Mouse (Mus musculus) intestine, postnatal 0 days (tissue): ENCODE data around the gene Cd44. TPM values are rescaled to one million over a fixed set of nuclear protein-coding genes. Genes with fewer than 3 reads are reported as not detected.

Experiments
- ATAC-seq: fragments of 200-750 bp; cut with Nextera tagmentation; 2 replicates; pipeline ENCODE4 v1.8.0; 2017; ENCODE audit warnings: mild to moderate bottlenecking, moderate TSS enrichment, moderate library complexity
- H3K27ac ChIP-seq: fragments of 300-500 bp; sonication (generic); 2 replicates; pipeline ENCODE4 v1.5.1; 2014; ENCODE audit warnings: mild to moderate bottlenecking, low read depth, low read length, moderate library complexity
- H3K27me3 ChIP-seq: fragments of 300-500 bp; sonication (generic); replicated peaks from 2 replicates; pipeline ENCODE4 v1.6.1; 2014; ENCODE audit warnings: low read length, mixed read lengths; ENCODE audit not compliant: control insufficient read depth, insufficient read depth
- H3K36me3 ChIP-seq: fragments of 300-500 bp; sonication (generic); 2 replicates; pipeline ENCODE4 v1.6.1; 2014; ENCODE audit warnings: mild to moderate bottlenecking, moderate library complexity; ENCODE audit not compliant: control insufficient read depth, insufficient read depth
- H3K4me1 ChIP-seq: fragments of 300-500 bp; sonication (generic); replicated peaks from 2 replicates; pipeline ENCODE4 v1.6.1; 2014; ENCODE audit warnings: antibody characterized with exemption, low read length, mixed read lengths; ENCODE audit not compliant: control insufficient read depth, insufficient read depth
- H3K4me2 ChIP-seq: fragments of 300-500 bp; sonication (generic); replicated peaks from 2 replicates; pipeline ENCODE4 v1.6.1; 2014; ENCODE audit warnings: low read depth, mild to moderate bottlenecking, moderate library complexity
- H3K4me3 ChIP-seq: fragments of 300-500 bp; sonication (generic); 2 replicates; pipeline ENCODE4 v1.5.1; 2014; ENCODE audit warnings: low read depth, low read length
- H3K9ac ChIP-seq: fragments of 300-500 bp; sonication (generic); 2 replicates; pipeline ENCODE4 v1.6.1; 2014; ENCODE audit warnings: mild to moderate bottlenecking, low read depth, low read length
- H3K9me3 ChIP-seq: fragments of 300-500 bp; sonication (generic); 2 replicates; pipeline ENCODE4 v1.6.1; 2016; ENCODE audit warnings: mixed run types; ENCODE audit not compliant: control insufficient read depth
- CTCF ChIP-seq: sonication (generic); IDR thresholded peaks from 2 replicates; pipeline ENCODE4 v1.5.1; 2016; ENCODE audit warnings: low read depth, mild to moderate bottlenecking, control low read depth, antibody characterized with exemption, moderate library complexity
- WGBS: fragments of 180-500 bp; shearing (Covaris S2); extraction: QIAGEN DNeasy Blood & Tissue Kit; methylation state at CpG from one replicate; pipeline ENCODE4 v1.1.7; 2014; 5-methylcytosine and 5-hydroxymethylcytosine counted together
- polyA plus RNA-seq: library from polyadenylated mRNA; unstranded; fragments of >200 nt; fragmentation: Nextera tagmentation; extraction: Ambion mirVana; gene quantifications from 2 replicates; pipeline ENCODE4 v1.2.1, GENCODE M21; 2015

The Cd44 gene
- polyA plus RNA-seq, 1 experiment from 2014 or later: 10.6 TPM

DNA sequence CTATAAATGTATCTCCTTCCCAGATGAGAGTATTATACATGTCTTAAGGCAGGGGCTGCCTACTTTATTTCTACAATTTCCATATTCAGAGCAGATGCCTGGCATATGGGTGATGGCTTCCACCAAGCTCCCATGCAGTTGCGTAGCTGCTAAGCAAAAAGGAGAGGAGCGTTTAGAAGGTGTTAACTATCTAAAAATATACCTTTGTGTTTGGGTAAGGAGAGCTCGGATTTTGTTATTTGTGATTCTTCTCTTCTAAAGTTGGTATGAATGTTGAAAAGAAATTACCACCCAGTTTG is 41.3 kb upstream of the Cd44 start:
- Histone ChIP-seq H3K27ac (peak overlapping the region; percentile 36; the same call in 1 of the 2 replicates), H3K4me1 (peaks cover 3% of the 10 kb centered on the region; the same call in 1 of the 2 replicates), H3K4me2 (peak overlapping the region; percentile 38; the same call in 1 of the 2 replicates), H3K4me3 (no peak overlapping the region), H3K27me3 (no peaks in the 10 kb centered on the region), H3K9me3 (no peaks in the 10 kb centered on the region), H3K9ac (no peak overlapping the region), H3K36me3 (no peaks in the 10 kb centered on the region)
- ATAC-seq: no peak
- TF ChIP-seq CTCF: no peak
- WGBS: 88% methylated on average over 3 of the region's 3 CpGs

DNA sequence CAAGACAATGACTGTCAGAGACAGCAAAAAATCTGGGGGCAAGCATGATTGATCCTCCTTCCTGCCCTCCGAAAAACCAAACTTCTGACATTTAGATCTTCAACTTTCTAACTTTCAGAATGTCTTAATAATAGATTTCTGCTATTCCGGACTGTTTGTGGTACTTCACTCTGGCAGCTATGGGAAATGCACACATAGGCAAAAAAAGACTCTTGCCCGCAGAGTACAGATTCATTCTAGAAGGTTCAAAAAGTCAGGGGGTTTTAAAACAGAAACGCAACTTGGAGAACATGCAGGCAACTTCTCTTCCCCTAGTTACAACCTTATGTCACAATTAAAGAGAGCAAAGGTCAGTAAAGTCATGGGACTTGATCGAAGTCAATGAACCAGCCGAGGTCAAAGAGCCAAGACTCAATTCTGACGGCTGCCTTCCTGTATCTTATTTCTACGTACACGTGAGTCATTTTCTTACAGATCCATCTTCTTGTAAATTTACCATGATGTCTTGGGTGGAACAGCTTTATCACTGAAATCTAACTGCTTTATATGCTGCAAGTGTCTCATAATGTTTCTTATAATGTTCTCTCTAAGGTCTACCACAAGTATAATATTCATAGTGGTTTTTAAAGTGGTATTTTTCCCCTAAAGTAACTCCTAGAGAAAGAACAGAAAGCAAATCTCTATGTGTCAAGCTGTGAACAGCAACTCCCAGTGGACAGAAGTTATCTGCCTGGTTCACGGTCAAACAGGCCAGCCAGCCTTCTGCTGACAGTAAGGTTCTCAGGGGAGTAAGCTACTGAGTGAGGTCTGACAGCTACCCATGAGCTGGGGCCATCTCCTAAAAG is 40.7 kb upstream of the Cd44 start:
- Histone ChIP-seq H3K36me3 (no peaks in the 10 kb centered on the region), H3K9ac (no peak overlapping the region), H3K27me3 (no peaks in the 10 kb centered on the region), H3K4me3 (peak overlapping the region; percentile 27; the same call in 1 of the 2 replicates), H3K4me2 (peak overlapping the region; percentile 51), H3K4me1 (peaks cover 3% of the 10 kb centered on the region; the same call in 1 of the 2 replicates), H3K9me3 (no peaks in the 10 kb centered on the region), H3K27ac (peak overlapping the region; percentile 65)
- 50% methylated on average over 10 of the region's 10 CpGs for WGBS
- peak; percentile 81 for ATAC-seq
- TF ChIP-seq CTCF: no peak

DNA sequence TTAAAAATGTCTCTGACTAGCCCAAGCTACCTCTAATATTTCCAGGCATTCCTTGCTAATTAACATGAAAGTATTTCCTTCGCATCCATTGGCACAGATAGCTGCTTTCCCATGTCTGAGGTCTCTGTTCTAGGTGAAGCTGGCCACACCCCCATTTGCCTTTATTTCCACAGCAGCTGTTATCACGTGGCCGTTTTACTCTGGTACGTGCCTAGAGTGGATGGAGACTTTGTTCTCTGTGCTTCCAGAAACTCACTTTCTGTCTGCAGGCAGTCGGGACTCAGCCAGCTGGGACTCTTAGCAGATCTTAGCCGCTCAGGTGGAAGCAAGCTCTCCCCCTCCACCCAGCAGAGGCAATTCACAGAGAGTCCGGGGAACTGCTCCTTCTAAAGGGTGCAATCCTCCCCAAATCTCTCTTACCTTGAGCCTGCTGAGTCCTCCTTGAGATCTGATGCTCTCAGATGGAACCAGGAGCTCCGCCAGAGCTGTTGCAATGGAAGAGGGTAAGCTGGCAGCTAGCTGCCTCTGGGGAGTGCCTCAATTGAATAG is 39.4 kb upstream of the Cd44 start:
- ATAC-seq: peak; percentile 72
- no peak for TF ChIP-seq CTCF

DNA sequence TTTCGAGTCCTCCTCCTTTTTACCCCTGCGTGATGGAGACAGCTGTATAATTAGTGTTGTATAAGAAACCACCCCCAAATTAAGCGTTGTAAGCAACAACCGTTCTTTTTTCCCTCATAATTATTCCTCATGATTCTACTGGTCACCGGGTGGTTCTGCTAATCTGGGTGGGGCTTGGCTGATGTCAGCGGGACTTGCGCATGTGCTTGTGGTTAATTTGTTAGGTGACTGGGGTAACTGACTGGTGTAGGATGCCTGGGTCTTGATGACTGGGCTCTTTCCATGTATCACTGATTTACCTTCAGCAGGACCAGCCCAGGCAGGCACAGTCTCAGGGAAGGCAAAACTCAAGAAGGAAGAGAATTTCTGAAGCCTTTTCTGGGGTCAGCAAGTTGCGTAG is 38.7 kb upstream of the Cd44 start:
- ATAC-seq: no peak
- no peak for TF ChIP-seq CTCF
- WGBS: 74% methylated on average over 8 of the region's 8 CpGs

More for the DNA sequence above, 39.4 kb upstream of the Cd44 start:
- Histone ChIP-seq H3K27me3 (no peaks in the 10 kb centered on the region), H3K4me1 (peaks cover 3% of the 10 kb centered on the region; the same call in 1 of the 2 replicates), H3K9ac (no peak overlapping the region; the same call in 1 of the 2 replicates), H3K4me3 (peak overlapping the region; percentile 27), H3K4me2 (peak overlapping the region; percentile 51), H3K9me3 (no peaks in the 10 kb centered on the region), H3K36me3 (no peaks in the 10 kb centered on the region), H3K27ac (peak overlapping the region; percentile 65)
- WGBS: 31% methylated on average over 8 of the region's 8 CpGs

DNA sequence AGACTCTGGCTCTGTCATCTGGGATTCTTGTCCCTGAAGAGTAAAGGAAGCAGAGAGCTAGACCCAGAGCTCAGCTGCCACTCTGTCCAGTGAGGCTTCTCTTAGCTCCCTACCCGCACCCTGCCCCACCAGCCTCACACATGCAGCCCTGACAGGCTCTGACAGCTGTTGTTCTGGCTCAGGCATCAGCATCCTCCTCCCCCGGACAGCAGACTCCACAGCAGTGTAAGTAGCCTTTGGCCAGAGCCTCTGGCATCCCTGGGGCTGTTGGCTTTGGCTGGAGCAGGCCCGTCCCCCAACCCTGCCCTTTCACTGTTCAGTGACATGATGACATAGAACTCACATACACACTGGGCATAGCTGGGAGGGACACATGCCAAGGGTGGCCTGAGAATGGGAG is 35.4 kb upstream of the Cd44 start:
- H3K9ac ChIP-seq: no peak overlapping the region
- H3K4me3 ChIP-seq: no peak overlapping the region
- no peaks in the 10 kb centered on the region for H3K9me3 ChIP-seq
- no peaks in the 10 kb centered on the region for H3K36me3 ChIP-seq
- H3K27me3 ChIP-seq: no peaks in the 10 kb centered on the region
- no peak for TF ChIP-seq CTCF
- no peak overlapping the region for H3K4me2 ChIP-seq
- 67% methylated on average over 3 of the region's 3 CpGs for WGBS
- ATAC-seq: no peak
- no peaks in the 10 kb centered on the region; the same call in 1 of the 2 replicates for H3K4me1 ChIP-seq
- no peak overlapping the region for H3K27ac ChIP-seq

More for the DNA sequence above, 38.7 kb upstream of the Cd44 start:
- Histone ChIP-seq H3K36me3 (no peaks in the 10 kb centered on the region), H3K4me1 (no peaks in the 10 kb centered on the region; the same call in 1 of the 2 replicates), H3K4me3 (no peak overlapping the region), H3K4me2 (no peak overlapping the region), H3K27me3 (no peaks in the 10 kb centered on the region), H3K9me3 (no peaks in the 10 kb centered on the region), H3K9ac (no peak overlapping the region), H3K27ac (no peak overlapping the region)

DNA sequence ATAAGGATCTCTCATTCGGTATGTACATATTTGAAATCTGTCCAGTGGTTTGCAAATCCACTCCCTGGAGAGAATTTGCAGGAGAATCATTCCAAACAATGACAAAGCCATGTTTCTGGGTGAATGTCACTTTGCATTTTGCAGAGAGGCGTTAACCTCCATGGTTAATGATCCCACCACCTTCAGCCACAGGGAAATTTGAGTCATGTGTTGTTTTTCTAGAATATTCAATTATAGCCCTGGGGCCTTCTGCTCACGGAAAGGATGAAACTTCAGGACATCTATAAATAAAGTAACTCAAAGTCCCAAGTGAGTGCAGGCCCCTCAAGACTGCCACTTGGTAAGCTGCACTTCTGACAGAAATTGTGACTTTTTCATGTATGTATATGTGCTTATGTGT is 33.4 kb upstream of the Cd44 start:
- Histone ChIP-seq H3K36me3 (no peaks in the 10 kb centered on the region), H3K9ac (no peak overlapping the region), H3K27me3 (no peaks in the 10 kb centered on the region), H3K27ac (no peak overlapping the region), H3K4me1 (no peaks in the 10 kb centered on the region), H3K4me3 (no peak overlapping the region), H3K9me3 (no peaks in the 10 kb centered on the region), H3K4me2 (no peak overlapping the region)
- WGBS: 83% methylated on average over 3 of the region's 3 CpGs
- TF ChIP-seq CTCF: no peak
- no peak for ATAC-seq
